ENCODE assay signal across 33 mouse cellular contexts in genomic region chr7:129254126-129254525, GRCm38 (mm10). TPM values are rescaled to one million over a fixed set of nuclear protein-coding genes. Genes with fewer than 3 reads are reported as not detected.
"Had no signal": no experiment of that assay in that cellular context is flagged by ENCODE, and none has a peak within 500 bp of the region (broad histone marks: within the 10 kb centered on the region; RNA-seq: fewer than 3 reads in every experiment).

No protein-coding gene starts in this region.

- H3K4me2 ChIP-seq: embryonic facial prominence, embryonic 12.5 days; embryonic facial prominence, embryonic 13.5 days; embryonic facial prominence, embryonic 15.5 days; forebrain, embryonic 12.5 days; forebrain, embryonic 13.5 days; forebrain, embryonic 15.5 days had no signal

- H3K9me3 ChIP-seq: embryonic facial prominence, embryonic 10.5 days; embryonic facial prominence, embryonic 12.5 days; embryonic facial prominence, embryonic 13.5 days; embryonic facial prominence, embryonic 15.5 days; forebrain, embryonic 10.5 days; forebrain, embryonic 12.5 days; forebrain, embryonic 13.5 days; forebrain, embryonic 15.5 days had no signal

- H3K4me3 ChIP-seq: embryonic facial prominence, embryonic 10.5 days; embryonic facial prominence, embryonic 12.5 days; embryonic facial prominence, embryonic 13.5 days; embryonic facial prominence, embryonic 15.5 days; erythroblast, embryonic 14.5 days; forebrain, embryonic 10.5 days; forebrain, embryonic 12.5 days; forebrain, embryonic 13.5 days; forebrain, embryonic 15.5 days; gastrocnemius, adult 2 months; heart, adult 2 months had no signal

- ATAC-seq: forebrain, embryonic 13.5 days; forebrain, embryonic 14.5 days; forebrain, embryonic 15.5 days; forebrain, embryonic 16.5 days; forebrain, postnatal 0 days had no signal

- H3K27ac ChIP-seq: embryonic facial prominence, embryonic 10.5 days; embryonic facial prominence, embryonic 12.5 days; embryonic facial prominence, embryonic 13.5 days; embryonic facial prominence, embryonic 15.5 days; forebrain, embryonic 10.5 days; forebrain, embryonic 12.5 days; forebrain, embryonic 13.5 days; forebrain, embryonic 15.5 days; gastrocnemius, adult 2 months; heart, adult 2 months had no signal

- H3K36me3 ChIP-seq: embryonic facial prominence, embryonic 10.5 days; embryonic facial prominence, embryonic 12.5 days; embryonic facial prominence, embryonic 13.5 days; embryonic facial prominence, embryonic 15.5 days; forebrain, embryonic 10.5 days; forebrain, embryonic 12.5 days; forebrain, embryonic 15.5 days had no signal

- H3K9ac ChIP-seq: embryonic facial prominence, embryonic 12.5 days; embryonic facial prominence, embryonic 13.5 days; embryonic facial prominence, embryonic 15.5 days; forebrain, embryonic 12.5 days; forebrain, embryonic 13.5 days; forebrain, embryonic 15.5 days; forebrain, postnatal 0 days had no signal

- DNase-seq: cerebellum, adult 2 months; cerebellum, adult 8-10 months; cerebellum, adult 9-10 months; cerebellum, adult 9-11 months; cerebellum, postnatal 10 days; cerebellum, postnatal 14 days; cerebellum, postnatal 25 days; cerebellum, postnatal 36 days; embryo, embryonic 11 days; forebrain, postnatal 0 days; gastrocnemius, adult 2 months; gastrocnemius, postnatal 10 days; gastrocnemius, postnatal 14 days; gastrocnemius, postnatal 25 days; gastrocnemius, postnatal 36 days; heart, adult 18-20 months; heart, adult 2 months had no signal

- H3K4me1 ChIP-seq: embryonic facial prominence, embryonic 12.5 days had no signal

RNA-seq across cellular contexts. Expression of gene Plpp4, which starts 2.7 kb away (rescaled TPM):
- total RNA-seq: common myeloid progenitor, adult 5-6 weeks; gastrocnemius, adult 18-20 months; gastrocnemius, adult 2 months; gastrocnemius, adult 8-10 months; gastrocnemius, postnatal 25 days; gastrocnemius, postnatal 36 days; granulocyte monocyte progenitor cell, adult 5-6 weeks; heart, adult 18-20 months; heart, adult 2 months had no signal
- polyA plus RNA-seq: erythroblast, embryonic 14.5 days; gonadal fat pad, adult 2 months; heart, adult 2 months had no signal
